ENCODE assay signal across 26 mouse cellular contexts in genomic region chr15:67907034-67907433, GRCm38 (mm10).
"Had no signal": no experiment of that assay in that cellular context is flagged by ENCODE, and none has a peak within 500 bp of the region (broad histone marks: within the 10 kb centered on the region; RNA-seq: fewer than 3 reads in every experiment).

No protein-coding gene starts in this region.

- H3K9me3 ChIP-seq: heart, embryonic 10.5 days; heart, embryonic 12.5 days; hindbrain, embryonic 13.5 days; hindbrain, embryonic 15.5 days; kidney, embryonic 15.5 days; limb, embryonic 10.5 days; limb, embryonic 12.5 days; liver, embryonic 13.5 days had no signal

- H3K9ac ChIP-seq: heart, embryonic 12.5 days; hindbrain, embryonic 13.5 days; hindbrain, embryonic 15.5 days; kidney, embryonic 15.5 days; limb, embryonic 12.5 days; liver, embryonic 13.5 days had no signal

- H3K4me1 ChIP-seq: heart, embryonic 10.5 days; heart, embryonic 12.5 days; hindbrain, embryonic 13.5 days; hindbrain, embryonic 15.5 days; kidney, embryonic 15.5 days; limb, embryonic 10.5 days; limb, embryonic 12.5 days; liver, embryonic 13.5 days had no signal

- H3K27ac ChIP-seq: gastrocnemius, adult 2 months; heart, adult 2 months; heart, embryonic 10.5 days; hindbrain, embryonic 13.5 days; hindbrain, embryonic 15.5 days; hindbrain, postnatal 0 days; kidney, embryonic 15.5 days; kidney, postnatal 0 days; left cerebral cortex, adult 2 months; limb, embryonic 10.5 days; limb, embryonic 12.5 days; liver, embryonic 13.5 days had no signal

- H3K4me3 ChIP-seq: gastrocnemius, adult 2 months; heart, adult 2 months; heart, embryonic 10.5 days; heart, embryonic 12.5 days; hindbrain, embryonic 13.5 days; hindbrain, embryonic 15.5 days; kidney, embryonic 15.5 days; left cerebral cortex, adult 2 months; limb, embryonic 10.5 days; limb, embryonic 12.5 days; liver, embryonic 13.5 days had no signal

- H3K36me3 ChIP-seq: heart, embryonic 10.5 days; heart, embryonic 12.5 days; hindbrain, embryonic 13.5 days; hindbrain, embryonic 15.5 days; kidney, embryonic 15.5 days; limb, embryonic 10.5 days; limb, embryonic 12.5 days; liver, embryonic 13.5 days had no signal

- DNase-seq: gastrocnemius, adult 2 months; gastrocnemius, postnatal 10 days; gastrocnemius, postnatal 25 days; heart, adult 11 months; heart, adult 2 months; heart, postnatal 10 days; heart, postnatal 4 days; kidney, adult 11 months; kidney, adult 2 months; kidney, adult 9 months; kidney, postnatal 14 days; kidney, postnatal 36 days; layer of hippocampus, adult 9-11 months; liver; liver, embryonic 13.5 days had no signal

- ATAC-seq: hindbrain, postnatal 0 days; intestine, embryonic 16.5 days had no signal

- H3K4me2 ChIP-seq: heart, embryonic 12.5 days; hindbrain, embryonic 13.5 days; hindbrain, embryonic 15.5 days; kidney, embryonic 15.5 days; limb, embryonic 12.5 days; liver, embryonic 13.5 days had no signal

- H3K27me3 ChIP-seq: heart, embryonic 12.5 days; hindbrain, embryonic 13.5 days; hindbrain, embryonic 15.5 days; kidney, embryonic 15.5 days; limb, embryonic 12.5 days; liver, embryonic 13.5 days had no signal
